Mouse (Mus musculus) stomach, postnatal 0 days (tissue): Measurements from ENCODE around the gene Rit1.
A peak's percentile ranks its signal among the peaks of the same experiment; 100 is the strongest.

ENCODE experiments used
- CTCF ChIP-seq: IDR thresholded peaks from 2 replicates; pipeline ENCODE4 v1.5.1; 2016; ENCODE audit warnings: antibody characterized with exemption, low read depth, mild to moderate bottlenecking, moderate library complexity
- EP300 ChIP-seq: optimal IDR thresholded peaks from 2 replicates; pipeline ENCODE3; 2016; ENCODE audit warnings: antibody characterized with exemption

- TF ChIP-seq CTCF (peak; percentile 10; the same call in 1 of the 2 replicates), EP300 (no peak)
Measured at GRCm38 (mm10) chr3:88717198-88717798, 660 bp downstream of the Rit1 start.
